Mouse (Mus musculus): ENCODE measurements around the gene Capn6. TPM values are rescaled to one million over a fixed set of nuclear protein-coding genes. Genes with fewer than 3 reads are reported as not detected.

The Capn6 gene
- polyA plus RNA-seq (2012) = not detected in 2 replicates

DNA sequence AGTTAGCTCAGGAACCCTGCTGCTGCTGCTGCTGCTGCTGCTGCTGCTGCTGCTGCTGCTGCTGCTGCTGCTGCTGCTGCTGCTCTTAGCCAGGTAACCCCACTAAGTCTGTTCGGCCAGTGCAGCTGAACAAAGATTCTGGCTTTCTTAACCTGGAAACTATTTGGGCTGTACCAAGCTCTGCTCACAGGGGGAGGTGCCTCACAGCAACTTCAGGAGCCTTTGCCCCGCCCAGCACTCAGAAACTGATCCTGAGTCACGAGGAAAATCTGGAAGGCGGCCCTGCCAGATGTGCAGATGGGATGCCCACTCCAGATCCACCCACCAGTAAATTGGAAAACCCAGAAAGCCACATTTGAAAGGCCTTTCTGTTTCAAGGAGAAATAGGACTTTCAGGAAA is at the start of gene Capn6:
Capn6 (minus strand) TSS at position 203 of the 400 bp plus-strand sequence.
- H3K4me3 ChIP-seq (replicated peaks) = no peak within 1 kb of the TSS
- TF ChIP-seq GATA1 (IDR thresholded peaks at IDR 0.05; ENCODE audit: low read length) (no peak), TAL1 (IDR thresholded peaks at IDR 0.05; ENCODE audit: low read length) (no peak)
- no peaks in the 10 kb centered on the region for H3K36me3 ChIP-seq (ENCODE audit: control insufficient read depth)

DNA sequence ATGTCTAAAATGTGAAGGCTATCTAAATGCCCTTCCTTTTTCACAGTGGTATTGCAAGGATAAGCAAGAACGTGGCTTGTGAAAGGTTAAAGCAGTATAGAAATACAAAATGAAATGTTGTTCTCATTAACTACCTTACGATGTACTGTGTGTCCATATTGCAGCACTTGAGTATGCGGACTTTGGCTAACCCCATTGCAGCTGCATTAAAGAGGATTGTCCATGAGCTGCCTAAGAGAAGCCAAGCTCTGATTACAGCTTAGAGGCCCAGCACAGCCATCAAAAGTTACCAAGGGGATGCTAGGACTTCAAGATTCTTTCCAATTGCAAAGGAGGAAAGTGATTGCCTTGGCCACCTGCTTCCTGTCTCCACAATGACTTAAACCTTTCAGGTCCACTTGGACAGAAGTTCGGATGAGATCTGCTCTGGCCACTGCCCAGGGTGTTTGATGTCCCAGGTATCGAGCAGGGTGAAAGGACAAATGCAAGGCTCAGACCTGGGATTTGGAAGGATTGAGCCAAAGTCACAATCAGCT is 40.0 kb upstream of the Capn6 start:
- Histone ChIP-seq H3K4me3 (replicated peaks) (no peak overlapping the region), H3K4me1 (ENCODE audit: control insufficient read depth) (no peaks in the 10 kb centered on the region), H3K9me3 (ENCODE audit: control insufficient read depth, low read length) (no peaks in the 10 kb centered on the region), H3K27me3 (ENCODE audit: control insufficient read depth) (no peaks in the 10 kb centered on the region), H3K36me3 (ENCODE audit: control insufficient read depth) (no peaks in the 10 kb centered on the region)
- TF ChIP-seq TAL1 (IDR thresholded peaks at IDR 0.05; ENCODE audit: low read length) = no peak
- no peak for TF ChIP-seq GATA1 (IDR thresholded peaks at IDR 0.05; ENCODE audit: low read length)

More for the DNA sequence above, at the start of gene Capn6:
- H3K27me3 ChIP-seq (ENCODE audit: control insufficient read depth) = no peaks in the 10 kb centered on the region
- H3K9me3 ChIP-seq (ENCODE audit: control insufficient read depth, low read length) = no peaks in the 10 kb centered on the region
- H3K4me1 ChIP-seq (ENCODE audit: control insufficient read depth) = no peaks in the 10 kb centered on the region

DNA sequence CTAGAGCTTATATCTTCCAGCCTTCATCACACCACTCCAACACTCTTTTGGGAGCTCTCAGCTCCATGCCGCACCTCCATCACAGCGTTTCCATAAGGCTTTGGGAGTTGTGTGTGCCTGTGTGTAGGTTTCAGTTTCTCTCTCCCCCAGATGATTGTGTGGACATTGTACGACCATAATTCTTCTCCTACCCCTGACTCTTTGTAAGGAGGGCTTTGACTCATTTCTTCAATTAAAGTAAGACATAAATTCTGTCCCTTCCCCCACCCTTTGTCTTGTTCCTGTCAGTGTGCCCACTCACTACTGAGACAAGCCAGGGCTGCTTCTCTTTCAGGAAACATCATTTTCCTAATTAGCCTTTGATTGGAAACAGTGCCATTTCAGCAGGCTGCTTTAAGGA is 24.1 kb upstream of the Capn6 start:
- H3K27me3 ChIP-seq (ENCODE audit: control insufficient read depth) = no peaks in the 10 kb centered on the region
- H3K4me3 ChIP-seq (replicated peaks) = no peak overlapping the region
- TF ChIP-seq GATA1 (IDR thresholded peaks at IDR 0.05; ENCODE audit: low read length) = no peak
- no peaks in the 10 kb centered on the region for H3K9me3 ChIP-seq (ENCODE audit: control insufficient read depth, low read length)
- H3K4me1 ChIP-seq (ENCODE audit: control insufficient read depth) = no peaks in the 10 kb centered on the region
- H3K36me3 ChIP-seq (ENCODE audit: control insufficient read depth) = no peaks in the 10 kb centered on the region

DNA sequence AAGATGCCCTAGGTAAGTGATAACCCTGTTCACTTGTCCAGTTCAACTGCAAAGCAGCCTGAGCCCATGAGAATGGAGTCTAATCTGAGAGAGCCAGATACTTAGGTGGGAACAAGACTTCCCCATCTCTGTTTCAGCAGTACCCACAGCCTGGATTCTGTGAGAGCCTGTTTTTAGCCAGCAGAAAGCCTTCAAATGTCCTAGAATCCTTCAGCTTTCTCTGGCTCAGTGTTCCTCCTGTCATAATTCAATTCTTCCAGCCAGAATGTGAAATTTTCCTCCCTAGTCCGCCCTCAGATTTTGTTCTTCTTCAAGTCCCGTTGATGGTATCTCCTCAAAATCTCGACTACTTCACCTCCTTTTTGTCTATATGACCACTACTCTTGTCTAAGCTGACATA is 22.8 kb upstream of the Capn6 start:
- H3K4me3 ChIP-seq (replicated peaks) = no peak overlapping the region
- H3K36me3 ChIP-seq (ENCODE audit: control insufficient read depth) = no peaks in the 10 kb centered on the region
- TF ChIP-seq TAL1 (IDR thresholded peaks at IDR 0.05; ENCODE audit: low read length) = no peak
- no peak for TF ChIP-seq GATA1 (IDR thresholded peaks at IDR 0.05; ENCODE audit: low read length)
- no peaks in the 10 kb centered on the region for H3K4me1 ChIP-seq (ENCODE audit: control insufficient read depth)
- H3K9me3 ChIP-seq (ENCODE audit: control insufficient read depth, low read length) = no peaks in the 10 kb centered on the region
- no peaks in the 10 kb centered on the region for H3K27me3 ChIP-seq (ENCODE audit: control insufficient read depth)

DNA sequence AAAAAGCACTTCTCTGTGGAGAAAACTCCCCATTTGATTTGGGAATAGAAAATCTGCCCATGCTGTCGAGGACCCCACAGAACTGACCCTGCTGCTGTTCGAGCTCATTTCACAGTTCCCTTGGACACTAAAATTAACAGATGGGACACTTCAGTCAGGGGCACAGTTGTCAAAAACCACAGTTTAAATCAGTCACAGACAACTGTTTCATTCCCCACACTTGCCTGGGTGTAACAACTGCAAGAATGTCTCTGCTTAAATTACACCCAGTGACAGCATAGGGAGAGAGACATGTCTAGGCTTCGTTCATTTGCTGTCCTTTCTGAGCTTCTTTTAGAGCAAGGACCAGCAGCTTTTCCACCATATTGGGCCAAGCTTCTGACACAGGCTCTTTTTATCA is 19.4 kb upstream of the Capn6 start:
- Histone ChIP-seq H3K9me3 (ENCODE audit: control insufficient read depth, low read length) (no peaks in the 10 kb centered on the region), H3K36me3 (ENCODE audit: control insufficient read depth) (no peaks in the 10 kb centered on the region), H3K4me1 (ENCODE audit: control insufficient read depth) (no peaks in the 10 kb centered on the region), H3K27me3 (ENCODE audit: control insufficient read depth) (no peaks in the 10 kb centered on the region), H3K4me3 (replicated peaks) (no peak overlapping the region)
- no peak for TF ChIP-seq TAL1 (IDR thresholded peaks at IDR 0.05; ENCODE audit: low read length)
- no peak for TF ChIP-seq GATA1 (IDR thresholded peaks at IDR 0.05; ENCODE audit: low read length)

DNA sequence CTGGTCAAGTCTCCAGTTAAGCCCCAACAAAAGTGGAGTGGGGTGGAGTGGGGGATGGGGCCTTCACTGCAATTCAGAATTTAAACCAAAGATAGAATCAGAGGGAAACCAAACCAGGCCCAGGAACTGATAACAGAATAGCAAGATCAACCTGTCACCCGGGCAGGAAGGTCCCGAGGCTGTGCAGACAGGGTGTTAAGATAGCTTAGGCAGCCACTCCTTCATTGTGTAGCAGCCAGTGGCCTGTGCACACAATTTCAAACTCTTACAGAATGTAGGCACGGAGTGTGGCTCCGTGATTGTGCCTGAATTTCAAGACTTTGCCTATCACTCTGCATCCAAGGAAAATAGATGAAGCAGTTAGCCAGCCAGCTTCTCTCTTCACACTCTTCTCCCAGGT is 693 bp downstream of the Capn6 start:
- Histone ChIP-seq H3K4me3 (replicated peaks) (no peak overlapping the region), H3K36me3 (ENCODE audit: control insufficient read depth) (no peaks in the 10 kb centered on the region), H3K27me3 (ENCODE audit: control insufficient read depth) (no peaks in the 10 kb centered on the region), H3K9me3 (ENCODE audit: control insufficient read depth, low read length) (no peaks in the 10 kb centered on the region), H3K4me1 (ENCODE audit: control insufficient read depth) (no peaks in the 10 kb centered on the region)
- TF ChIP-seq TAL1 (IDR thresholded peaks at IDR 0.05; ENCODE audit: low read length) (no peak), GATA1 (IDR thresholded peaks at IDR 0.05; ENCODE audit: low read length) (no peak)

DNA sequence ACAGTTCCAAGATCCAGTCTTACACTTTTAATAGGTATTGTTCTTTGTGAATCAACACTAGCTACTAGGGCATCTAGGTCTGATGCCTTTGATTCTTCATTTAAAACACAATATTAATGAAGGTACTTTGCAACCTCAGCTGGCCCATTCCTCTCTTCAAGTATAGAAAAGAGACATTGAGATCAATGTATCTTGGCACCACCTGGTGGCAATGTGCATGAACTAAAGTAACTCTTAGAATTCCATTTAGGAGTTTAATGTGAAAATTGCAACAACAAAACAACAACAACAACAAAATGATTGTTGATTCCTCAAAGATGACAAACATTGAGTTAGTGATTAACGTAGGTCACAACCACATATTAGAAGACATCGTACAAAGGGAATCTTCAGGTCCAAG is 8.3 kb downstream of the Capn6 start:
- H3K36me3 ChIP-seq (ENCODE audit: control insufficient read depth) = no peaks in the 10 kb centered on the region
- no peaks in the 10 kb centered on the region for H3K4me1 ChIP-seq (ENCODE audit: control insufficient read depth)
- TF ChIP-seq TAL1 (IDR thresholded peaks at IDR 0.05; ENCODE audit: low read length) (no peak), GATA1 (IDR thresholded peaks at IDR 0.05; ENCODE audit: low read length) (no peak)
- H3K27me3 ChIP-seq (ENCODE audit: control insufficient read depth) = no peaks in the 10 kb centered on the region
- no peaks in the 10 kb centered on the region for H3K9me3 ChIP-seq (ENCODE audit: control insufficient read depth, low read length)
- no peak overlapping the region for H3K4me3 ChIP-seq (replicated peaks)

DNA sequence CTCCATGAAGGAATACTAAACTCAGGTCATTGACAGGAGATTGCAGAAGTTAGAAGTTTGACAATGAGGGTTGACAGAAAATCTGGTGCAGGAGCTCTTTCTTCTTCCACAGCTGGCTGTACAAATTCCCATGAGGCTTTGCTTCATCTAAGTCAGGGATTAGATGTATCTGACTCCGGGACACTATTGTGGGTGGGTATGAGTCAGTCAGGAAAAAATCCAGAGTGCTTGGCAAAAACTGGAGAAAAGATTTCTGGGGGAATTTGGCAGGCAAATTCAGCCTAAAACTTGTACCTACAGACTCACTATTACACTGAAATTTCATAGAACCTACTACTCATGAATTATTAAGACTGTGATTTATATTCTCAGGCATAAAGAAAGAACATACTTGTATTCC is 11.3 kb downstream of the Capn6 start:
- TF ChIP-seq TAL1 (IDR thresholded peaks at IDR 0.05; ENCODE audit: low read length) (no peak), GATA1 (IDR thresholded peaks at IDR 0.05; ENCODE audit: low read length) (no peak)
- Histone ChIP-seq H3K27me3 (ENCODE audit: control insufficient read depth) (no peaks in the 10 kb centered on the region), H3K9me3 (ENCODE audit: control insufficient read depth, low read length) (no peaks in the 10 kb centered on the region), H3K4me1 (ENCODE audit: control insufficient read depth) (no peaks in the 10 kb centered on the region), H3K4me3 (replicated peaks) (no peak overlapping the region), H3K36me3 (ENCODE audit: control insufficient read depth) (no peaks in the 10 kb centered on the region)

DNA sequence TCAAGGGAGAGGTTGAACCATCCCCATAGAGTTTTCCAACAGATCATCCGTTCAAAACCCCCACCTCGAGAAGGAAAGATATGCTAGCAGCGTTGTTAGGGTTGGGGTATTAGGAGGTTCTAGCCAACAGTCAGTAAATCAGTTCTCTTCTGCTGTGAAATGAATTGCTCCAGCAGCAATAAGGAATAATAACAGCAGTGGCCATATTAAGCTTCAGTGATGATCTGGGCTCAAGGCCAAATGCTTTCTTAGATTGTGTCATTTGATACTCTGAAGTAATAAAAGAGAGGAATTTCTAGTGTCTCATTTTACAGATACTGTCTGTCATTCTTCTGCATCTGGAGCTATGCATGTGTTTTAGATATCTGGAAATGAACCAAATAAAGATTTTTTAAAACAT is 64.7 kb downstream of the Capn6 start:
- no peaks in the 10 kb centered on the region for H3K4me1 ChIP-seq (ENCODE audit: control insufficient read depth)
- no peak for TF ChIP-seq TAL1 (IDR thresholded peaks at IDR 0.05; ENCODE audit: low read length)
- TF ChIP-seq GATA1 (IDR thresholded peaks at IDR 0.05; ENCODE audit: low read length) = no peak
- H3K36me3 ChIP-seq (ENCODE audit: control insufficient read depth) = no peaks in the 10 kb centered on the region
- H3K4me3 ChIP-seq (replicated peaks) = no peak overlapping the region
- no peaks in the 10 kb centered on the region for H3K9me3 ChIP-seq (ENCODE audit: control insufficient read depth, low read length)
- H3K27me3 ChIP-seq (ENCODE audit: control insufficient read depth) = no peaks in the 10 kb centered on the region

Other genes starting within 250 kb of the Capn6 start
- 0.01 TPM in 1 of 2 replicates, not detected in the other for gene Dcx, start 105.9 kb upstream of the Capn6 start, polyA plus RNA-seq (2012)